Mouse (Mus musculus): ENCODE measurements at regions not wholly inside any gene's neighbourhood (a gene's known extent, or its start where the extent isn't known, plus 50 kb on each side); places are given as distances from the start of the nearest gene placed in this dataset.
"Not testable (repeated sequence)": the region's sequence is repeated elsewhere in the genome, so short reads cannot be mapped to it uniquely, and the experiment has no call there.

GRCm38 (mm10) chr2:55182416-55182815 lies 253.4 kb upstream of the Kcnj3 start:
- no peak for DNase-seq
- intact Hi-C loops (cut with DNase I; ENCODE audit: low total_unique reads), result no loop called here

- intact Hi-C loops (cut with DNase I; ENCODE audit: low total_unique reads), result no loop called here
- no peak for DNase-seq
Observed at GRCm38 (mm10) chr2:55206891-55207290, 228.9 kb upstream of the Kcnj3 start.

DNA sequence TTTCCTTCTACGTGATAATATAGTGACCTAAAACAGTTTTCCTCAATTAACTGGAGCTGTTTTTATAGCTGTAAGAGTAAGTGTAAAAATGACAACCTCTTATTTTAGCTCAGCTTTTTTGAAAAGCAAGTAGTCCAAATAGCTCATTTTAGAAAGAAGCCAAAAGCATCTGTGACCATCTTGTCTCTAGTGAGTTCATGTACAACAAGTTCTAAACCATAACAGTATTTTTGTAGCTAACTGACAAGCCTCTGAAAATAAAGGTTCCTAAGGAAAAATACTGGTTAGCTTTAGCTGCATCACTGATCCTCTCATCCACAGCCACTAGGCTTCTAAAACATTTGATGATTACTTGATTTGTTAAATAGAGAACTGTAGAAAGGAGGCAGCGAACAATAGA lies 227.2 kb upstream of the Kcnj3 start:
- no peak for DNase-seq
- intact Hi-C loops (cut with DNase I; ENCODE audit: low total_unique reads), result no loop called here

DNA sequence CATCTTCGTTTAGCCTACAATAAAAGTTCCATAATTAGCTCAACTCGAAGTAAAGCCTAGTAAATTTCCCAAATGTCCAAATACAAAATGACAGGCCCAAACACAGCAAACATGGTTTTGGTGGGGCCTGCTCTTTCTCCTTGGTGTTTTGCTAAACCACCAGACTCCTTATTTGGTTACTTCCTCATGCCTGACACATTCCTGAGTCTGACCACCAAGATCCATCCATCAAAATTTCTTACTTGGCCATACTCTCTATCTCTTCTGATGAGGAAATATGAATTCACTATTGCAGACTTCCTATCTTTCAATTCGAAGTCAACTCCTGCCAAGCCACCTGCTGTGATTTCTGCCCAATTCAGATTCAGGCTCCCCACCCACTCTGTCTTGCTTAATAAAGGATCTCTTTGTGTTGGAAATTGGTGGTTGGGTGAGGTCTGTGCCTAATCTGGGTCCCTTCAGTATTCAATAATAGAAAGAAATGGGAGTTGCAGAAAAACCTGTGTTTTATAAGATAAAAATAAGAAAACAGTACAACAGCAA lies 225.9 kb upstream of the Kcnj3 start:
- no peak for DNase-seq
- intact Hi-C loops (cut with DNase I; ENCODE audit: low total_unique reads), result no loop called here

- DNase-seq, result no peak
- intact Hi-C loops (cut with DNase I; ENCODE audit: low total_unique reads), result no loop called here
Observed at GRCm38 (mm10) chr2:55211281-55211680, 224.5 kb upstream of the Kcnj3 start.

- no peak for DNase-seq
- intact Hi-C loops (cut with DNase I; ENCODE audit: low total_unique reads), result no loop called here
Observed at GRCm38 (mm10) chr2:55222046-55222445, 213.7 kb upstream of the Kcnj3 start.

- DNase-seq; intact Hi-C loops (cut with DNase I; ENCODE audit: low total_unique reads): not testable (repeated sequence)
Observed at GRCm38 (mm10) chr2:55222741-55223140, 213.0 kb upstream of the Kcnj3 start.

DNA sequence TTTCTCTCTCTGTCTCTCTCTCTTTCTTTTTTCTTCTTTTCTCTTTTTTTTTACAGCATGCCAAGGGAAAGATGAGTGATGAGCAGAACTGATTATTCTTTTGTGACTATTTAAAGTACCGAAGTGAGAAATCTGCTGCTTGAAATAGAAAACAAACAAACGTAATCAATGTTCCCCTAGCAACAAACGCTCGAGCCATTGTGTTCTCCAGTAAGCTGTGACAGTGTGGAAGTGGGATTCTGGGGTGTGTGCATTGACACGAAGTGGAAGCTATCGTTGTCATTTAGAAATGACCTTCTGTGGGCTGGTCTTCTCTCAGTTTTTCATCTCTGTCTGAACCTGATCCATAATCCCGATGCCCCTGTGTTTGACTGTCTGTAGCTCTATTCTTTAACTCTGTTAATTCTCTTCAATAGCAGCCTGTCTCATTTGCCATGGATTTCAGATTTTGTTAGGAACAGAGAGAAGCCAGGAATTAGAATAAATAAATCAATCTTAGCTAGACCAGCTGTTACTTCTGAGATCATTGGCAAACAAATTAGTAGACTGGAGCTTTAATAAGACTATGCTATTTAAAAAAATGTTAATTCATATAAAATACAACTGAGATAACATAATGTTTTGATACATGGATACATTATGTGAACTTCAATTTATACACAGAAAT lies 207.5 kb upstream of the Kcnj3 start:
- intact Hi-C loops (cut with DNase I; ENCODE audit: low total_unique reads), result no loop called here
- no peak for DNase-seq

DNA sequence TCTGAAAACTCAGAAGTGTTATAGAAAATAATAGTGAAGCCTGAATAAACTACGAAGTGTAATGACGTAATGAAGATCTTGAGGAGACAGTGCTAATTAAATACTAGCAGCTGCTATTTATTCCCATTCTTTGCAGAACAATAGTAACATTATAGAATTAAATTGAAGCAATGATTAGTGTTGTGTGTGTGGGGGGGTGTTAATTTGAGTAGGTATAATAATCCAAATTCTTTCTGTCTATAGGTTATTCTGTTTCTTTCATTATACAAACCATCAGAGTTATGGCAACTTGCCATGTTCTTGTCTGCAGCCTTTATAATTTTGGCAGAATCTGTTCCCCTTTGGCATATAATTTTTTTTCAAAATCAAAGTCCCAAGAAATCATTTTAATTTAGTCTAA lies 203.9 kb upstream of the Kcnj3 start:
- intact Hi-C loops (cut with DNase I; ENCODE audit: low total_unique reads), result no loop called here
- DNase-seq, result no peak

DNA sequence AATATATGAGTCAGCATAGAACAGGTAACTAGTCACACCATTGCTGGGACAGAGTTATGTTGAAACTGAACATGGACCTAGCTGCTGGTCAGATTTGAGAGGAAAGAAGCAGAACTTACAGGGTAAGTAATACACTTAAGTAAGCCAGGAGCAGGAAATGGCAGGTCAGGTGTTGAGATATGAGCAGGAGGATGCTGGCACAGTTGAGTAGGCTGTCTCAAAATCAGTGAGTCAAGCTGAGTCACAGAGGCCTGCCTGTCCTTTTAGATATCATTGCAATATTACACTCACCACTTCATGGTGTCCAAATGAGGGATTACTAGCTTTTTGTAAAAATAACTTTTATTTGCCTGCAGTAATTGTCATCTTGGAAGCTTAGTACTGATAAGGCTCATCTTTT lies 182.6 kb upstream of the Kcnj3 start:
- DNase-seq, result no peak
- intact Hi-C loops (cut with DNase I; ENCODE audit: low total_unique reads), result no loop called here

- intact Hi-C loops (cut with DNase I; ENCODE audit: low total_unique reads), result no loop called here
- no peak for DNase-seq
Observed at GRCm38 (mm10) chr2:55262721-55263278, 173.0 kb upstream of the Kcnj3 start.

- DNase-seq, result no peak
- intact Hi-C loops (cut with DNase I; ENCODE audit: low total_unique reads), result no loop called here
Observed at GRCm38 (mm10) chr2:55263847-55264449, 171.8 kb upstream of the Kcnj3 start.

- DNase-seq, result no peak
- intact Hi-C loops (cut with DNase I; ENCODE audit: low total_unique reads), result loop anchor here (10.0 kb wide), 1 partner anchor 718 kb away; no protein-coding TSS in a partner anchor
Observed at GRCm38 (mm10) chr2:55306387-55306786, 129.4 kb upstream of the Kcnj3 start.

GRCm38 (mm10) chr2:55315627-55316026 lies 120.1 kb upstream of the Kcnj3 start:
- no peak for DNase-seq
- intact Hi-C loops (cut with DNase I; ENCODE audit: low total_unique reads), result no loop called here

DNA sequence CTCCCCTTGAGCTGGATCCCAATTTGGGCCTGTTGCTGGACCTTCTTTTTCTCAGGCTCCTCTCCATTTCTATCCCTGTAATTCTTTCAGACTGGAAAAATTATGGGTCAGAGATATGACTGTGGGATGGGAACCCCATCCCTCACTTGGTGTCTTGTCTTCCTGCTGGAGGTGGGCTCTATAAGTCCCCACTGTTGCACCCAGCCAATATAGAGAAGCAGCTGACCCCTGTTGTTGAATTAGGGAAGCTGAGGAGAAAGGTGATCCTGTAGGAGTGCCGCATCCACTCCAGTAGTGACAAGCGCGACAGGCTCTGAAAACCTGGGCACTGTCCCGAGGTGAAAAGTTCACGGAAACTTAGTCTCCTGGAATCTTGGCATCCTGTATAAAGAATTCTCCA lies 81.7 kb upstream of the Kcnj3 start:
- intact Hi-C loops (cut with DNase I; ENCODE audit: low total_unique reads), result not testable (repeated sequence)
- peak; percentile 5 for DNase-seq

Data from gastrocnemius, postnatal 14 days (tissue).